8 mouse cellular contexts compared by ENCODE assay signal in genomic region chr17:65611721-65612120, GRCm38 (mm10). TPM values are rescaled to one million over a fixed set of nuclear protein-coding genes. Genes with fewer than 3 reads are reported as not detected.
DNase-seq lines count a peak whose midpoint lies in the region; ATAC-seq and TF ChIP-seq lines count a peak whose summit lies in the region.

No protein-coding gene starts in this region.

- H3K79me2 ChIP-seq in heart, adult 2 months (replicated peaks; ENCODE audit: control insufficient read depth, insufficient read depth, low read length): peaks cover 12% of the 10 kb centered on the region
- H3K79me2 ChIP-seq in C2C12 (ENCODE audit: control insufficient read depth, insufficient read depth): peaks cover 67% of the 10 kb centered on the region

- no peaks in the 10 kb centered on the region for H3K9me3 ChIP-seq in forebrain, embryonic 14.5 days (replicated peaks; ENCODE audit: control insufficient read depth, low read length)
- H3K9me3 ChIP-seq in liver, embryonic 16.5 days (replicated peaks; ENCODE audit: control insufficient read depth, low read length): no peaks in the 10 kb centered on the region

- ATAC-seq in forebrain, embryonic 14.5 days: no peak
- no peak for ATAC-seq in liver, embryonic 16.5 days (ENCODE audit: low read depth)

- intact Hi-C loops in heart, adult 2 months (cut with DNase I): loop anchor here (2.0 kb wide), 1 partner anchor 173 kb away; no protein-coding TSS in a partner anchor
- intact Hi-C loops in heart, postnatal 10 days (cut with DNase I): loop anchor here (2.0 to 5.0 kb wide), 3 partner anchors 37 to 171 kb away; partner anchors contain the start of gene Ppp4r1

- peaks cover 20% of the 10 kb centered on the region for H3K4me1 ChIP-seq in heart, adult 2 months (ENCODE audit: control insufficient read depth, insufficient read depth, low read length)
- H3K4me1 ChIP-seq in forebrain, embryonic 14.5 days (ENCODE audit: control insufficient read depth, insufficient read depth, low read length): peaks cover 32% of the 10 kb centered on the region
- peaks cover 47% of the 10 kb centered on the region for H3K4me1 ChIP-seq in liver, embryonic 16.5 days (ENCODE audit: control insufficient read depth, low read depth, low read length)

- no peak overlapping the region for H3K9ac ChIP-seq in heart, adult 2 months (ENCODE audit: low read depth, low read length)
- H3K9ac ChIP-seq in forebrain, embryonic 14.5 days (ENCODE audit: low read length): peak overlapping the region; percentile 97
- peak overlapping the region; percentile 99 for H3K9ac ChIP-seq in liver, embryonic 16.5 days (ENCODE audit: low read depth, low read length)

- no peaks in the 10 kb centered on the region for H3K27me3 ChIP-seq in heart, adult 2 months (ENCODE audit: control insufficient read depth, insufficient read depth, low read length)
- H3K27me3 ChIP-seq in C2C12 (ENCODE audit: control insufficient read depth, insufficient read depth, insufficient read length): no peaks in the 10 kb centered on the region
- no peaks in the 10 kb centered on the region for H3K27me3 ChIP-seq in forebrain, embryonic 14.5 days (replicated peaks; ENCODE audit: control insufficient read depth, insufficient read depth, low read length)
- H3K27me3 ChIP-seq in liver, embryonic 16.5 days (ENCODE audit: control insufficient read depth, insufficient read depth, low read depth, low read length): no peaks in the 10 kb centered on the region

- no peak for TF ChIP-seq EP300 in heart, adult 2 months (IDR thresholded peaks at IDR 0.05; ENCODE audit: insufficient read depth, low read depth, low read length)

- H3K4me3 ChIP-seq in heart, adult 2 months: peak overlapping the region; percentile 81
- H3K4me3 ChIP-seq in C2C12 (ENCODE audit: insufficient read depth, poor library complexity, severe bottlenecking): peak overlapping the region; percentile 95
- H3K4me3 ChIP-seq in forebrain, embryonic 14.5 days (ENCODE audit: low read depth, low read length): peak overlapping the region; percentile 94
- peak overlapping the region; percentile 98 for H3K4me3 ChIP-seq in liver, embryonic 16.5 days (ENCODE audit: low read depth, low read length)

- TF ChIP-seq POLR2A in heart, adult 2 months (IDR thresholded peaks at IDR 0.05; ENCODE audit: insufficient read depth, low read depth, low read length): no peak

- H3ac ChIP-seq in C2C12 (ENCODE audit: control insufficient read depth, insufficient read length, low read depth): peak overlapping the region; percentile 13

- TF ChIP-seq CTCF in heart, adult 2 months (IDR thresholded peaks at IDR 0.05): no peak
- TF ChIP-seq CTCF in C2C12 (IDR thresholded peaks at IDR 0.05; ENCODE audit: control insufficient read depth, insufficient read depth, insufficient read length): no peak

- no peak overlapping the region; the same call in 1 of the 2 replicates for H3K27ac ChIP-seq in heart, adult 2 months
- H3K27ac ChIP-seq in forebrain, embryonic 14.5 days (ENCODE audit: low read depth, low read length): no peak overlapping the region
- no peak overlapping the region for H3K27ac ChIP-seq in liver, embryonic 16.5 days (ENCODE audit: low read length)

- under 1% methylated on average over 4 of the region's 4 CpGs for WGBS in heart, adult 2 months
- WGBS in forebrain, embryonic 14.5 days: 2% methylated on average over 4 of the region's 4 CpGs
- WGBS in liver, embryonic 16.5 days (ENCODE audit: insufficient replicate concordance): 5% methylated on average over 4 of the region's 4 CpGs

- peak overlapping the region; percentile 74 for H3K4me2 ChIP-seq in forebrain, embryonic 14.5 days (ENCODE audit: low read length)
- peak overlapping the region; percentile 75 for H3K4me2 ChIP-seq in liver, embryonic 16.5 days (ENCODE audit: low read depth, low read length)

- no peak for DNase-seq in heart, adult 2 months
- DNase-seq in heart, postnatal 10 days: no peak
- no peak for DNase-seq in forebrain, embryonic 14.5 days (ENCODE audit: low spot score)
- DNase-seq in left cerebral cortex, adult 11 months (ENCODE audit: low spot score): no peak
- no peak for DNase-seq in ovary, adult 18-20 months (ENCODE audit: low spot score)
- DNase-seq in gastrocnemius, postnatal 4 days (ENCODE audit: low spot score in 2 of 2): no peak

- peaks cover 62% of the 10 kb centered on the region for H3K79me3 ChIP-seq in C2C12 (ENCODE audit: low read depth)

- H3K36me3 ChIP-seq in heart, adult 2 months (ENCODE audit: control insufficient read depth, insufficient read depth, low read length): peaks cover 38% of the 10 kb centered on the region
- H3K36me3 ChIP-seq in C2C12 (ENCODE audit: control insufficient read depth, insufficient read depth): peaks cover 20% of the 10 kb centered on the region
- no peaks in the 10 kb centered on the region for H3K36me3 ChIP-seq in forebrain, embryonic 14.5 days (ENCODE audit: control insufficient read depth, insufficient read depth, low read length)
- no peaks in the 10 kb centered on the region for H3K36me3 ChIP-seq in liver, embryonic 16.5 days (ENCODE audit: control insufficient read depth, insufficient read depth)

TF ChIP-seq in C2C12, 6 proteins besides CTCF, POLR2A, EP300 and RAD21:
- TF ChIP-seq CEBPB (IDR thresholded peaks at IDR 0.05; ENCODE audit: low read depth): no peak
- TF ChIP-seq USF1 (IDR thresholded peaks at IDR 0.05; ENCODE audit: low read depth): no peak
- no peak for TF ChIP-seq MYOG (IDR thresholded peaks at IDR 0.05; ENCODE audit: control insufficient read depth, extremely low read depth, insufficient read length)
- no peak for TF ChIP-seq MAX (IDR thresholded peaks at IDR 0.05)
- TF ChIP-seq MYOD1 (IDR thresholded peaks at IDR 0.05; ENCODE audit: control insufficient read depth, insufficient read length, low read depth): no peak
- TF ChIP-seq FOSL1 (IDR thresholded peaks at IDR 0.05; ENCODE audit: insufficient read depth, low read length, poor library complexity, severe bottlenecking): no peak

RNA-seq across cellular contexts. Expression of gene Vapa, which starts 1.6 kb away (rescaled TPM):
- 10 to 100 TPM; 86.1 to 91.4 TPM for total RNA-seq in heart, adult 2 months (2021)
- 14.3 and 21.0 TPM in 2 replicates for polyA plus RNA-seq in heart, adult 2 months (2012; rRNA removed)
- 100 to 1,000 TPM; 106 to 111 TPM for total RNA-seq in heart, postnatal 10 days (2021)
- polyA plus RNA-seq in C2C12 (2012; fragmentation: generic; extraction: Trizol): 58.3 TPM
- polyA plus RNA-seq in forebrain, embryonic 14.5 days (2014; fragmentation: Nextera tagmentation; extraction: Ambion mirVana): 247 TPM in 2 replicates
- 55.8 and 57.0 TPM in 2 replicates for polyA plus RNA-seq in liver, embryonic 16.5 days (2015; fragmentation: Nextera tagmentation; extraction: Ambion mirVana)
- 100 to 1,000 TPM; 142 to 159 TPM for total RNA-seq in gastrocnemius, postnatal 4 days (2021)

RNA-seq across cellular contexts. Expression of gene Txndc2, which starts 30.2 kb away (rescaled TPM):
- not detected for total RNA-seq in heart, adult 2 months (2021)
- polyA plus RNA-seq in heart, adult 2 months (2012; rRNA removed): 0.09 and 0.12 TPM in 2 replicates
- total RNA-seq in heart, postnatal 10 days (2021): under 1 TPM; 0.15 to 0.19 TPM
- 0.12 TPM for polyA plus RNA-seq in C2C12 (2012; fragmentation: generic; extraction: Trizol)
- polyA plus RNA-seq in forebrain, embryonic 14.5 days (2014; fragmentation: Nextera tagmentation; extraction: Ambion mirVana): 0.19 TPM in 1 of 2 replicates, not detected in the other
- polyA plus RNA-seq in liver, embryonic 16.5 days (2015; fragmentation: Nextera tagmentation; extraction: Ambion mirVana): not detected in 2 replicates
- total RNA-seq in gastrocnemius, postnatal 4 days (2021): under 1 TPM; 0.23 to 0.29 TPM
